Mouse (Mus musculus) testis, adult 2 months (tissue): Measurements from ENCODE around the gene Cbs.

Experiments
- CTCF ChIP-seq: fragments of 200-500 bp; IDR thresholded peaks from 2 replicates; pipeline ENCODE4 v1.5.1; 2012; ENCODE audit warnings: low read depth, mild to moderate bottlenecking, inconsistent platforms, low read length, moderate library complexity; ENCODE audit not compliant: control insufficient read depth, insufficient read depth, insufficient replicate concordance
- POLR2A ChIP-seq: fragments of 200-500 bp; IDR thresholded peaks from 2 replicates; pipeline ENCODE4 v1.6.1; 2012; ENCODE audit warnings: low read depth, mild to moderate bottlenecking, inconsistent platforms, low read length, moderate library complexity; ENCODE audit not compliant: control insufficient read depth

DNA sequence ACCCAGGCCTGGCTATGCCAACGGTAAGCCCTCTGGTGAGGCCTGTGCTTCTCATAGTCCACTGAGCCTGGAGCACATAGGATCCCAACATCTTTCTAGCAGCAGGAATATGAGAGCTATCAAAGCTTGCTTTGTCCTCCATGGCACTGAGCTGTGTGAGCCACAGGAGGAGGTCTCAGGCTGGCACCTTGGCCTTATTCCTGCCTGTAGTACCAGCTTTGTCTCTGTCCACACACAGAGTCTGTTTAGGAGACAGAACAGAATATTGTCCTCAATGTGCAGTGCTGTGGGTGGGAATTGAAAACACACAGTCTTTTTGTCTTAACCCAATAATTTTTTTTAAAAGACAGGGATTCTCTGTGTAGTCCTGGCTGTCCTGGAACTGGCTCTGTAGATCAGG lies 37.4 kb upstream of the Cbs start:
- TF ChIP-seq CTCF = no peak
- TF ChIP-seq POLR2A = no peak
